Mouse (Mus musculus): ENCODE data around the gene Mthfd1.

GRCm38 (mm10) chr12:76333688-76334087, 78.6 kb downstream of the Mthfd1 start:
- TF ChIP-seq POLR2A (IDR thresholded peaks at IDR 0.05; ENCODE audit: control insufficient read depth, extremely low read depth, insufficient read depth, low read length, poor library complexity) (no peak), CTCF (IDR thresholded peaks at IDR 0.05; ENCODE audit: borderline replicate concordance, control insufficient read depth, extremely low read depth, insufficient read depth, low read length, poor library complexity) (no peak)
